Mouse (Mus musculus) telencephalon, adult 2 months (tissue): ENCODE data around the gene Mus81.
"Not testable (repeated sequence)": the region's sequence is repeated elsewhere in the genome, so short reads cannot be mapped to it uniquely, and the experiment has no call there.

Source experiments
- DNase-seq: peaks from one replicate; pipeline ENCODE4 v3.0.0-alpha.2; 2011; ENCODE audit warnings: low read depth, low spot score

The Mus81 gene

GRCm38 (mm10) chr19:5492641-5493040, 4.4 kb upstream of the Mus81 start:
- DNase-seq: no peak

DNA sequence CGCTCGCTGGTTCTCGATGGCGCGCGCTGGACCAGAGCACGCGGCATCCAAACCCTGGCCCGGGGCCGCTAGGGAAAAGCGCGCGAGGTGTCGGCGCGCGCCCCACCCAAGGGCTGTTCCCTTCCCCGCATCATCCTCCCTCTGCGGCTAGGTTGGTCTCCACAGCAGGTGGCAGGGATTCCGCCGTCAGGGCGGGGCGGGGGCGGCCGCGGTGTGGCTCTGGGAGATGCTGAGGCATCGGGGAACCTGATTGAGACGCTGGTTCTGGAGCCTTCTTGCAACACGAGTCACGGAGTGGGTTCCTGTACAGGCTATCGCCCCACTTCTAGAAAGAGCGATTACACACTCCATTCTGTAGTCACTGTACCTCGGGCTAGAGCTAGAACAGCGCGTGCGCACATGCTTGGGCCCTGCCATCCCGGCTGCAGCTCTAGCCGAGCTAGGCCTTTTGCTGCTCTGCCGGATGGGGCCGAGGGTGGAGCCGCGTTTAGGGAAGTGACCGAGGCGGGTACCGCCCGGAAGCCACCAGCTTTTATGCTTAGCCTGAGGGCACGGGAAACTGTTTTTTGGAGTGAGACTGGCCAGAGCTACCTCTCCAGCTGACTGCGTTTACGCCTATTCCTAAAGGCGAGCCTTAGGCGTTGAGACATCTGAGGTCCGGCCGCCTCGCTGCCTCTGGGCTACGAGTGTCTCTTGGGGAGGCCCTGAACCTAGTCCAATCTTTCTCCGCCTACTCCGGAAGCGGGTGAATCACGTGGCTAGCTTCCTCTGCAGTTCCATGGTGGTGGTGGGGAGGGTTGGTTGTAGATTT, 2.9 kb upstream of the Mus81 start:
- peak; percentile 85 for DNase-seq

DNA sequence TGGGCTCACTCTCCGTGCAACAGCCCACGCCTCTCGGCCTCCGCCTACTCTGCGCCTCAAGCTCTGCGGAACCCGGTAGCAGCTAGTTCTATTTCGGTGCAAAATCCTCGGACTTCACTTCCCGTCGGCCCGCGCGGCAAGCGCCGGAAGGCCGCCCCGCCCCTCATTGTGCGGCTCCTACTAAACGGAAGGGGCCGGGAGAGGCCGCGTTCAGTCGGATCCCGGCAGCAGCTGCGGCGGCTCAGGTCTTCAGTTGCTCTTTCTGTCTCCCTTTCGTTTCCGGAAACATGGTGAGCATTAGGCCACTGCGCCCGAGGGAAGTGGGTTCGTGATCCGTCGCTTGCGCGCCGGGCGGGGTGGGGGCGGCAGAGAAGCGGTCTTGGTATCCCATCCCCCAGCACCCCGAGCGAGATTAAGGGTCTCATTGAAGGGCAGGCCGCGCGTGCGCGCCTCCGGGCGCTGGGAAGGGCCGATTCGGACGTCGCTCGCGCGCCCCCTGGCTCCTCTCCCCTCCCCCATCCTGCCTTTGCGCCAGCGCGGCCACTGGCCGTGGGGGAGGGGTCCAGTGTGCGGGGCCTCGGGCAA, 2.2 kb upstream of the Mus81 start, which contains the start of gene Cfl1:
TSS of gene Cfl1 (plus strand) at position 143 of the 585 bp plus-strand sequence.
- DNase-seq: peak; percentile 97

GRCm38 (mm10) chr19:5489721-5490120, 1.5 kb upstream of the Mus81 start:
- not testable (repeated sequence) for DNase-seq

- peak; percentile 96 for DNase-seq
These were observed 823 bp upstream of the Mus81 start for GRCm38 (mm10) chr19:5488878-5489571.

- DNase-seq: no peak
These were observed 1.4 kb downstream of the Mus81 start for GRCm38 (mm10) chr19:5486771-5487170.

DNA sequence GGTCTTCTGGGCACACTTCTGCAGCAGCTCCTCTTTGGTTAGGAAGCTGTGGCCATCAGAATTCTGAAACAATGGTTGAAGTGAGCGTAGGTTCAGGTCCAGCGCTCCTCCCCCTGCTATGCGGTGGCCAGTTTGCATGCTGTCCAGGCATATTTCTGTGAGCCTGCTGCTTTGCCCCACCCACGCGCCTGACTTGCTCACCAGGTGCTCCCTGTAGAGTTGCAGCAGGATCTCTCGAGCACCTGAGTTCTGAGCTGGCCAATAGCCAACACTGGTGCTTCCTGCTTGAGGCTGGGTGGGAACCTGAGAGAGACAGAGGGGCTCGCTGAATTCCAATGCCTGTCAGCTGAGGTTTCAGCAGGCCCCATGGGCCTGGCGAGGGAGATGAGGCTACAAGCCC, 1.9 kb downstream of the Mus81 start:
- DNase-seq: no peak

DNA sequence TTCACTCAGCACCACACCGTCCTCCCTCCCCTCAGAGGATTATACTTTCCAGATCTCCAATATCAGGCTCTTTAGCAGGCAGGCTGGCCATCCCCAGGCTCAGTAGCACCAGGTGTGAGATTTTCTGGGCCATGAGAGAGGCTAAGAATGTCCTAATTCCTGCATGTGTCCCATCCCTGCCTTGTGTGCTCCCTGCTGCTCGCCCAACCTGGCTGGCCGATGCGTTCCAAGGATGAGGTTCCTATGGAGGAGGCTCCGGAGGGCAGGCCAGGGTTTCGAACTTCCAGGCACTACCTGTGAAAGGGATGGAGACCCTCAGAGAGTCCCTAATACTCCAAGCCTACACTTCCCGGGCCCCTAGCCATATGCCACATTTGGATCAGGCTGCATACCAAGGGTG, 2.4 kb downstream of the Mus81 start:
- DNase-seq: no peak

GRCm38 (mm10) chr19:5485371-5485770, 2.8 kb downstream of the Mus81 start:
- no peak for DNase-seq

DNA sequence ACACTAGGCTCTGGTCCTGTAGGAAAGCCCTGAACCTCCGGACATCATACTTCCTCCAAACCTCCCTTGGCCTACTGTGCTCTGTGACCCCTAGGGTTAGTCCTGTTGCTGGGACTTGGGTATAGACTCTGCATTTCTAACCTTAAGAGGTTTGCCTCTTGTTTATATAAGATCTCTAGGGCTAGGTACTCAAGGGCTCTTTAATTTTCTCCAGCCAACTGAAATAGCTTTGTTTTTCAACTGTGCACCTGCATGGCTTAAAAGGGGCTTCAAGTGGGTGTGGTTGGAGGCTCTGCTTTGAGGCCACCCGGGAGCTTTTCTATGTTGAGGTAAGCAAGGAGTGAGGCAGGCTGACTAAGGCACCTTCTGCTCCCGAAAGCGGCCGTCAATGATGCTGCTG, 3.7 kb downstream of the Mus81 start:
- no peak for DNase-seq

- DNase-seq: no peak
These were observed 4.5 kb downstream of the Mus81 start for GRCm38 (mm10) chr19:5483386-5484359.

- no peak for DNase-seq
These were observed 6.8 kb downstream of the Mus81 start for GRCm38 (mm10) chr19:5481398-5481797.

DNA sequence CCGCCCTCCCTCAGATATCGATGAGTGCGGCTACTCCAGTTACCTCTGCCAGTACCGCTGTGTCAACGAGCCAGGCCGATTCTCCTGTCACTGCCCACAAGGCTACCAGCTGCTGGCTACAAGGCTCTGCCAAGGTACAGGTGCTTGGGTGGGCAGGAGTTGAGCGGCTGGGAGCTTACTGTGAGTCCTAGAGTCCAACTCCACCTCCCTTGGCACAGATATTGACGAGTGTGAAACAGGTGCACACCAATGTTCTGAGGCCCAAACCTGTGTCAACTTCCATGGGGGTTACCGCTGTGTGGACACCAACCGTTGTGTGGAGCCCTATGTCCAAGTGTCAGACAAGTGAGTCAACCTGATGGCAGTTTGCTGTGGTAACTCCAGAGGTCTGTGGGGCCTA, 8.2 kb downstream of the Mus81 start:
- DNase-seq: no peak

- DNase-seq: no peak
These were observed 10.4 kb downstream of the Mus81 start for GRCm38 (mm10) chr19:5477668-5478300.

GRCm38 (mm10) chr19:5477004-5477667, 11.1 kb downstream of the Mus81 start:
- DNase-seq: no peak

DNA sequence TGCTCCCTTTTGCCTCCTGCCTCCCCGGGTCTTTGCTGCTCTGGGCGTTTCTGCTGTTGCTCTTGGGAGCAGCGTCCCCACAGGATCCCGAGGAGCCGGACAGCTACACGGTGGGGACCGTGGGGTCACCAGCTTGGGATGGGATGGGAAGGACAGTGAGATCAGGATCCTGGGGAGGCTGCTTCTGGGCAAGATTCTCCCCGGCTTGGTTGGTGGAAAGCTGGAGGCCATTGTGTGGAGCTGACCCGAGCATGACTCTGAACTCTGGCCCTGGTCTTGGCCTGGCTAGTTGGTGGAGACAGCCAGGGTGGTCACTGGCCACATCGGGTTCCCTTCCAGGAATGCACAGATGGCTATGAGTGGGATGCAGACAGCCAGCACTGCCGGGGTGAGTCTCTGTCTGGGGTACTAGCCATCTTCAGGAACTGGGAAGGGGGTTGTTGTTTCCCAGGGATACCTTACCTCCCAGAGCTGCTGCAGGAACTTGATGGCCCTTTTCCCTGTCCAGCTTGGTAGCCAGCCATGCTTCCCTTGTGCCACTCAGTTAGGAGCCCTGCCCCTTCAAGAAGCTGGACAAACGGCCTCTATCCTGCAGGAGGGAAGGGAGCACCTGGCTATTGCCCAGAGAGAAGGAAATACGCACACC, 13.0 kb downstream of the Mus81 start:
- no peak for DNase-seq

- no peak for DNase-seq
These were observed 13.7 kb downstream of the Mus81 start for GRCm38 (mm10) chr19:5474281-5475068.

- no peak for DNase-seq
These were observed 14.5 kb downstream of the Mus81 start, which contains the start of gene Efemp2 for GRCm38 (mm10) chr19:5473720-5474119. TSS of gene Efemp2 (plus strand) at chr19:5473954.

DNA sequence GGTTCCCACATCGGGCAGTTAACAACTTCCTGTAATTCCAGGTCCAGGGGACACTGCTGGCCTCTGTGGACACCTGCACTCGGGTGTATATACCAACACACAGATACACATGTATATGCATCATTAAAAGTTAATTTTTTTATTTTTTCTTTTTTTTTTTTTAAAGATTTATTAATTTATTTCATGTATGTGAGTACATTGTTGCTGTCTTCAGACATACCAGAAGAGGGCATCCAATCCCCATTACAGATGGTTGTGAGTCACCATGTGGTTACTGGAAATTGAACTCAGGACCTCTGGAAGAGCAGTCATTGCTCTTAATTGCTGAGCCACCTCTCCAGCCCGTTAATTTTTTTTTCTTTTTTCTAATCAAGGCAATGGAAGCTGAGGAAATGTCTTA, 15.3 kb downstream of the Mus81 start:
- no peak for DNase-seq
